Mouse (Mus musculus): ENCODE measurements around the gene Klhdc7b. TPM values are rescaled to one million over a fixed set of nuclear protein-coding genes. Genes with fewer than 3 reads are reported as not detected.

Klhdc7b gene
- not detected for polyA plus RNA-seq (2017; shearing (Covaris generic))

DNA sequence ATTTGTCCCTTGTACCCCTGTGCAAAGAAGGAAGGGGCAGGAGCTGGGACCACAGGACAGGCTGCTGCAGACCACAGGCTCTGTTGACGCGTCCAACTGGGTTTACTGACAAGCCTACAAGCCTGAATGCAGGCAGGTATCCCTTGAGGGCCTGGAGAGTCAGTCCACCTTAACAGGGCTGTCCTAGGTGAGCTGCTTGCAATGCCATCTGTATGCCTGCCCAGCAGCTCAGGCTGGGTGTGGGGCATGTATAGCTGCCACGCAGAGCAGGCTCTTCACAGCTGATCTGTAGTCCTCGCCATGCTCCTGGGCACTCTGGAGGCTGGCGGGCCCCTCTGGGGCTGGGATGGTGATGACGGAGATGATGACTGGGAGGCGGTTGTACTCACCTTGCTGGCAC lies at the start of gene Klhdc7b:
Gene Klhdc7b (plus strand): TSS at position 301 of the 400 bp plus-strand sequence.

DNA sequence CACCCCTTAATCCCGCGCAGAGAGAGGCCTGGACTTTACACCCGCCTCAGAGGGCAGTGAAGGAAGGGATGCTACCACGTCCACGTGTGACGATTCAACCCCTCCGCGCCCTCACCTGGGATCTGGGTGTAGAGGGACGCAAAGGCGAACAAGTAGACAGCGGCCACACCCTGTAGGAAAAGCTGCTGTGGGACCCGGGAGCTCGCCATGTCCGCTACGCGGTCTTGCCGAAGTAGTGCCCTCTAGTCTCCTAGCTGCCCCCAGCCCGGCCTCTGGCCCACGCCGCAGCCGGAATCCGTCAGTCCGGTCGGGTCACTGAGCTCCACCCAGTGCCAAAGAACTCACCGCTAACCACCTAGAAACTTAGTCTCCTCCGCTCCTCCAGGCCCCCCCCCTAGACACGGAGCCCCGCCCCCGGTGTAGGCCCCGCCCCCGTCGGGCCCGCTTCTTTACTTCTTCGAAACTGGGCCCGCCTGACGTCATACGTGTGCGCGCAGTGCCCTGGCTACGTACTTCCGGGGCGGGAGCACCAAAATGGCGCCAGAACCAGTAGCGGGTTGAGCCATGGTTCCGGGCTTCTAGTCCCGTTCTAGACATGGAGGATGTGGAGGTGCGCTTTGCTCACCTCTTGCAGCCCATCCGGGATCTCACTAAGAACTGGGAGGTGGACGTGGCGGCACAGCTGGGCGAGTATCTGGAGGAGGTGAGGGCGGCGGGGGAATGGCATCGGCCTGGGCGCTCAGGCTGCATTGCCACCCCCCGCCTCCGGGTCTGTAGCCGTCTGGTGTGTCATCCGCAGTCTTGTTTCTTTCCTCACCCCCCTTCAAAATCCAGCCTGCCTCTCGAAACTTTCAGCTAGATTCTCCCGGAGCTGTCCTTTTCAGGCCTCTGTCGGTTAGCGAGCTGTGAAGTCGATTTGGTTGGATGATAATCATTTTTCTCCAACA lies 29.2 kb upstream of the Klhdc7b start, which contains the start of the genes Lmf2 and Ncaph2:
Gene Lmf2 (minus strand): TSS at position 419 of the 947 bp plus-strand sequence.
Gene Ncaph2 (plus strand): TSS at position 479 of the 947 bp plus-strand sequence.

DNA sequence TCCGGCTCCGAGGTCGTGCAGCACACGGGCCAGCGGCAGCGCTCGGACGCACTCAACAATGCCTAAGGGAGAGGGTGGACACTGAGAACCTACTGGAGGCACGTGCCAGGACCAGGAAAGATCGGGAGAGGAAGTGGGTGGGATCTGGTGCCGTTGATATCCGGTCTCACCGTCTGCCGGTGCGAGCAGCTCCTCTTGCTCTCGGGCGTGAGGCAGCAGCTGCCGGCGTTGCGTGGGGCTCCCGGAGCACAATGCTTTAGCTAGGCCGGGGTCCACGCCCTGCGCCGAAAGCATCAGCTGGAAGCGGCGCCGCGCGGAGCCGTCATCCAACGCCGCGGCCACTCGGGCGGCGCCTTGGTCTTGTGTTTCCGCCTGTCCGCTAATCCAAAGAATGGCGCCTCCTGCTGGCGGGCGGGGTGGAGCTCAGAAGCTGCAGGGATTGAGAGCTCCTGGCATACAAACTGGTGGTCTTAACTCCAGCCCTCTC lies 10.9 kb upstream of the Klhdc7b start, which contains the start of gene Sco2:
Gene Sco2 (minus strand): TSS at position 85 of the 487 bp plus-strand sequence.

DNA sequence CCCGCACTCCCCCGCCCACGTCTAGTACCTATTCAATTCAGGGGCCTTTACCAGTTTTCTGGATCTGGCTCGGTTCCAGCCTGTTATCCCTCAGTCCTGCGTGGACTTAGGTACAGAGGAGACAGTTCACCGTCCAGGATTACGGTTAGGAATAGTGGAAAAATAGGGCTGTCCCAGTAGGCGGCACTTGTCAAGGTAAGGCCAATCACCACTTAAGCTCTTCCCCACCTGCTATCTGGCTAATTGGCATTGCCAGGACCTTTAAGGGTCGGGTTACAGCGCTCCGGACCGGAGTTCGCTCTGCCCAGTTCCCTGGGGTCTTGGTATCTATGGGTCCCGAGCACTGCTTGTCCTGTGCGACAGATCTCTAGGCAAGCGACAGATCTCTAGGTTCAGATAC lies 7.8 kb upstream of the Klhdc7b start, which contains the start of gene Tymp:
Gene Tymp (minus strand): TSS at position 83 of the 400 bp plus-strand sequence.

DNA sequence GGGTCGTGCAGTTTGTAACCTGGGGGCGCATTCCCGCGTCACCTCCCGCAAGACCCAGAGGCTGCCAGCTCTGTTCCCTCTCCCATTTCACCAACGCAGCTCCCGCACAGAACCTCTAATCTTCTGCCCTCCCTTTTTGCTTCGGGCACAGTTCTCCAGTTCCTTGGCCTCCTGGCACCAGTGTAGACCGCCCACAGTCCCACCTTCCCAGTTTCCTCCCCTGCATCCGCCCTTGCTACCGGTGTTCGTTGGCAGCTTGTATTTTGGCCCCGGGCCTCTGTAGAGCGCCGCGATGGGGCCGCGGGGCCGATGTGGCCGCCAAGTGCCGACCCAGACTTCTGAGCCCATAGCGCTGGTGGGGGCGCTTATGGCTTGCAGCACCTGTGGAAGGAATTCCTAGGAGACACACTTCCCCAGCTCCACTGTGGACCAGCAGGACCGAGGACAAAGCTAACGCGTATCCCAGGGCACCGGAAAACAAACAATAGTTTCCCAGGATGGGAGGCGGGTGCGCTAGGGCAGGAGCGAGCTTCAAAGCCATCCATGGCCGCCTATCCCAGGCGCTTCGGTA lies 5.8 kb upstream of the Klhdc7b start, which contains the start of gene Odf3b:
Gene Odf3b (minus strand): TSS at position 452 of the 571 bp plus-strand sequence.

DNA sequence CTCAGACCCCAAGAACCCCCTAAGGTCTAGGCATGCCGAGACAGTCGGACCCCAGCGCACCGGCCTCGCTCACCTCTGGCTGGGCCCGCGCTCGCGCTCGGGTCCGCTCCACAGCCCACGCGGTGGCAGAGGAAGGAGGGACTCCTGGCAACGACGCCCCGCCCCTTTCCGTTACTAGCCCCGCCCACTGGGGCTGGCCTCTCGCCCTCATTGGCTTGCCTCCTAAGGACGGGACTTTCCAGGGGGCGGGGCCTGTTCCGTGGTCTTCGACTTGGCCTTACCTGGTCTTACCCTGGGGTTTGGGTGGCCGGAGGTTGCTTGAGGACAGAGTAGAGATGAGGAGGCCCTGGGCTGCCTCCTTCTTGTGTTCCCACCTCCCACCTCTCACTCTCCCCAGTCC lies 25.4 kb downstream of the Klhdc7b start, which contains the start of gene Syce3:
Gene Syce3 (minus strand): TSS at position 386 of the 400 bp plus-strand sequence.

DNA sequence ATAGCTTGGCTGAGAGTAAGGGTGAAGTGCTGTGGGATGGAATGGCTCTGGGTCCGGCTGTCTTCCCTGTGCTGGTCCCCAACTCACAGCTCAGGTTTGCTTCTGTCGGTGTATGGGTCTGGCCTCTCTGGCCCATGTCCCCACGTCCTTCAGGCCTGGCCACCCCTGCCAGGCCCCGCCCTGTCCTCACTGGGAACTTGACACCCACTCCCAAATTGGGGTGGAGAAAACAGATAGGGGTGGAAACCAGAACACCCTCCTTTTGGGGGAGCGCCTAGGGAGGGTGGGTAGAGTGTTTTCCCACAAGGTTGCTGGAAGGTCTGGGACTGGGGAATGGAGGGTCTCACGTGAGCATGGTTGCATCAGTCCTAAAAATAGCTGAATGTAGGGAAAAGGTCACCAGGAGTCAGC lies 41.0 kb downstream of the Klhdc7b start, which contains the start of gene Cpt1b:
Gene Cpt1b (minus strand): TSS at position 153 of the 411 bp plus-strand sequence.

DNA sequence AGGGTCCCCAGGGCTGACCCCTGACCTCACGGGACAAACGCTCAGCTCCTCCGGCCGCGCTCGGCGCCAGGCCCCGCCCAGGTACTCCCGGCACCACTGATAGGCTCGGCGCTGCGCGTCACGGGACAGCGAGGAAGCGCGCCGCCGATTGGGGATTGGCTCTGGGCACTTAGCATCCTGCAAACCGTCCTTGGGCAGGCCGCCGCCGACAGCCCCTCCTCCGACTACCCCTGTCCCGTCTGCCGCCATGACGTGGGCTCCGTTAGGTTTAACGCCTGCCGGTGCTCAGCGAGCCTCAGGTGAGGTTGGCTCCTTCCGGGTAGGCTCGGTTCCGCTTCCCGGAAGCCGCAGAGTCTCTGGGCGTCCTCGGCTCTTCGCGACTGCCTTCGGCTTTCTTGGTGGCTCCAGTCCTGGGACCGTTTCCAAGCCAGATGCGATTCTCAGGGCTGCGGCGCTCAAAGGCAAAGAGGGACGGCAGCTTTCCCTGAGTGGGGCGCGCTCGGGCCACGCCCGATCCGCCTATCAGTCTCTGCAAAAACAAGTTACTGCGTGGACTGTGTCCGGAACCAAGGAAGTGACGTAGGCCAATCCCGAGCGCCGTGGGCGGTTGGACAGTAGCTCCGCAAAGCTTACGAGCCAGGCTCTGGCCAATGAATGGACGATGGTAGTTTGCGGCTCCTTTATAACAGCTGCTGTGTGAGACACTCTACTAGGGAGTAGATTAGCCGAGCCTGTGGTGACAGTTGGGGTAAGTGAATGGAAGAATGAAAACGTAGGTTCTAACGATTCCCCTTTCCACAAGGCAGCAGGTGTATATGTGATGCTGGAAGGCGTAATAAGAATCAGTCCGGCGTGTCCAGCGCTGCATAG lies 44.9 kb downstream of the Klhdc7b start, which contains the start of the genes C730034F03Rik, Gm44502 and Chkb:
Gene C730034F03Rik (plus strand): TSS at position 238 of the 870 bp plus-strand sequence.
Gene Gm44502 (minus strand): TSS at position 345 of the 870 bp plus-strand sequence.
Gene Chkb (minus strand): TSS at position 557 of the 870 bp plus-strand sequence.

Other genes starting within 250 kb of the Klhdc7b start
- 6.1 TPM for gene Mapk12, start 244.2 kb upstream of the Klhdc7b start, polyA plus RNA-seq (2017; shearing (Covaris generic))
- 34.8 TPM for gene Mapk11, start 235.3 kb upstream of the Klhdc7b start, polyA plus RNA-seq (2017; shearing (Covaris generic))
- 0.76 TPM for gene Plxnb2, start 204.1 kb upstream of the Klhdc7b start, polyA plus RNA-seq (2017; shearing (Covaris generic))
- gene Dennd6b, start 188.4 kb upstream of the Klhdc7b start, polyA plus RNA-seq (2017; shearing (Covaris generic)), result 42.0 TPM
- gene Ppp6r2, start 173.4 kb upstream of the Klhdc7b start, polyA plus RNA-seq (2017; shearing (Covaris generic)), result 14.2 TPM
- 140 TPM for gene Sbf1, start 69.6 kb upstream of the Klhdc7b start, polyA plus RNA-seq (2017; shearing (Covaris generic))
- not detected for gene Adm2, start 62.2 kb upstream of the Klhdc7b start, polyA plus RNA-seq (2017; shearing (Covaris generic))
- not detected for gene Miox, start 50.5 kb upstream of the Klhdc7b start, polyA plus RNA-seq (2017; shearing (Covaris generic))
- gene Lmf2, start 29.3 kb upstream of the Klhdc7b start, polyA plus RNA-seq (2017; shearing (Covaris generic)), result 50.1 TPM
- gene Ncaph2, start 29.2 kb upstream of the Klhdc7b start, polyA plus RNA-seq (2017; shearing (Covaris generic)), result 131 TPM
- gene Sco2, start 11.1 kb upstream of the Klhdc7b start, polyA plus RNA-seq (2017; shearing (Covaris generic)), result 3.0 TPM
- 0.79 TPM for gene Tymp, start 7.9 kb upstream of the Klhdc7b start, polyA plus RNA-seq (2017; shearing (Covaris generic))
- not detected for gene Odf3b, start 5.6 kb upstream of the Klhdc7b start, polyA plus RNA-seq (2017; shearing (Covaris generic))
- gene Syce3, start 25.6 kb downstream of the Klhdc7b start, polyA plus RNA-seq (2017; shearing (Covaris generic)), result not detected
- gene Cpt1b, start 40.9 kb downstream of the Klhdc7b start, polyA plus RNA-seq (2017; shearing (Covaris generic)), result 0.45 TPM
- 6.1 TPM for gene C730034F03Rik, start 44.7 kb downstream of the Klhdc7b start, polyA plus RNA-seq (2017; shearing (Covaris generic))
- not detected for gene Gm44502, start 44.8 kb downstream of the Klhdc7b start, polyA plus RNA-seq (2017; shearing (Covaris generic))
- 124 TPM for gene Chkb, start 45.0 kb downstream of the Klhdc7b start, polyA plus RNA-seq (2017; shearing (Covaris generic))
- 0.09 TPM for gene Mapk8ip2, start 69.0 kb downstream of the Klhdc7b start, polyA plus RNA-seq (2017; shearing (Covaris generic))
- 13.1 TPM for gene Arsa, start 92.5 kb downstream of the Klhdc7b start, polyA plus RNA-seq (2017; shearing (Covaris generic))
- not detected for gene Shank3, start 114.7 kb downstream of the Klhdc7b start, polyA plus RNA-seq (2017; shearing (Covaris generic))
- not detected for gene Acr, start 183.4 kb downstream of the Klhdc7b start, polyA plus RNA-seq (2017; shearing (Covaris generic))
- gene Rabl2, start 207.0 kb downstream of the Klhdc7b start, polyA plus RNA-seq (2017; shearing (Covaris generic)), result 1.9 TPM

Measured in effector memory CD4-positive, alpha-beta T cell, adult 5 months (primary cell).